Mouse (Mus musculus) c-Kit-negative CD71-positive TER-119-positive erythroid progenitor cells, embryonic 14.5 days (primary cell): Measurements from ENCODE around the gene Mrpl38.
A peak's percentile ranks its signal among the peaks of the same experiment; 100 is the strongest.
"Not testable (repeated sequence)": the region's sequence is repeated elsewhere in the genome, so short reads cannot be mapped to it uniquely, and the experiment has no call there.

ENCODE experiments used
- DNase-seq: peaks from one replicate; pipeline ENCODE4 v3.0.0-alpha.2; 2013; ENCODE audit warnings: low read depth, low spot score

The Mrpl38 gene

GRCm38 (mm10) chr11:116093771-116094565, 44.7 kb downstream of the Mrpl38 start:
- DNase-seq = no peak

GRCm38 (mm10) chr11:116092959-116093358, 45.7 kb downstream of the Mrpl38 start:
- DNase-seq = not testable (repeated sequence)

GRCm38 (mm10) chr11:116091591-116091990, 47.1 kb downstream of the Mrpl38 start:
- DNase-seq = no peak

- no peak for DNase-seq
Observed at GRCm38 (mm10) chr11:116089545-116089944, 49.1 kb downstream of the Mrpl38 start.

DNA sequence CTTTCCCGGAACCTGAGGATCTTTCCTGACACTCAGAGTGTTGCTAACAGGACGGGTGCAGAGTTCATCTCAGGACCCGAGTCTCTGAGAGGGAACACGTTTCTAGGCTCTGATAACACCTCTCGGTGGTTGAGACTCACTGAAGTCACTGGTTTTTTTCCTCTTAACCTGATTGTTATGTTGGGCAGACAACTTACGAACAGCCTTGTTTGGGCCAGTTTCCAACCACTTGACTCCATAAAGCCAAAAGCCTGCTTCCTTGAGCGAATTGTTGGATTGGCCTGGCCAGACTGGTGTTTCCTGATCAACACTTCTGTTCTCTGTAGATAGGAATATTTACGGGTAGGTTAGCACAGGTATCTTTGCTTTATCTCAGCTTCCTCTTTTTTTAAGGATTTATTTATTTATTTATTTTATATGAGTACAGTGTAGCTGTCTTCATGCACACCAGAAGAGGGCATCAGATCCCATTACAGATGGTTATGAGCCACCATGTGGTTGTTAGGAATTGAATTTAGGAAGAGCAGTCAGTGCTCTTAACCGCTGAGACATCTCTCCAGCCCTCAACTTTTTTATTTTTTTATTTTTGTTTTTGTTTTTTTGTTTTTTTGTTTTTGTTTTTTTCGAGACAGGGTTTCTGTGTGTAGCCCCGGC, 49.8 kb downstream of the Mrpl38 start:
- DNase-seq = no peak

DNA sequence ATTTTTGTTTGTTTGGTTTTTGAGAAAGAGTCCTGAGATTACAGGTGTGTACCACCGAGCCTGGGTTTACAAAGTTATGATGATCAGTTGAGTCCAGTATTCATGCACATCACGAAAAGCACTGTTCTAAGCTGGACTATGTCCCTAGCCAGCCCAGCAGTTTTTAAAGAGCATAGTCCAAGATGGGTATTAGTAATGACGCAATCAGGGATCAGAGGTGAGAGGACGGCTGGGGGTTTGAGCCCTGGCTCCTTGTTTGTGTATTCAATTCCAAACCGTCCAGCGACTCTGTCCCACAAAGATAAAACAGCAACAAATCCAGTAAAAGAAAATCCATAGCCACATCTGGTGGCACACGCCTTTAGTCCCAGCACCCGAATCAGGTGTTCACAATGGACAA, 50.5 kb downstream of the Mrpl38 start:
- no peak for DNase-seq

- peak; percentile 73 for DNase-seq
Observed at GRCm38 (mm10) chr11:116087194-116088130, 51.2 kb downstream of the Mrpl38 start.

GRCm38 (mm10) chr11:116086258-116087193, 52.1 kb downstream of the Mrpl38 start, which contains the start of gene Wbp2:
TSS of gene Wbp2 (minus strand) at chr11:116086995.
- peak; percentile 94 for DNase-seq

- peak; percentile 64 for DNase-seq
Observed at GRCm38 (mm10) chr11:116084166-116084565, 54.5 kb downstream of the Mrpl38 start.

DNA sequence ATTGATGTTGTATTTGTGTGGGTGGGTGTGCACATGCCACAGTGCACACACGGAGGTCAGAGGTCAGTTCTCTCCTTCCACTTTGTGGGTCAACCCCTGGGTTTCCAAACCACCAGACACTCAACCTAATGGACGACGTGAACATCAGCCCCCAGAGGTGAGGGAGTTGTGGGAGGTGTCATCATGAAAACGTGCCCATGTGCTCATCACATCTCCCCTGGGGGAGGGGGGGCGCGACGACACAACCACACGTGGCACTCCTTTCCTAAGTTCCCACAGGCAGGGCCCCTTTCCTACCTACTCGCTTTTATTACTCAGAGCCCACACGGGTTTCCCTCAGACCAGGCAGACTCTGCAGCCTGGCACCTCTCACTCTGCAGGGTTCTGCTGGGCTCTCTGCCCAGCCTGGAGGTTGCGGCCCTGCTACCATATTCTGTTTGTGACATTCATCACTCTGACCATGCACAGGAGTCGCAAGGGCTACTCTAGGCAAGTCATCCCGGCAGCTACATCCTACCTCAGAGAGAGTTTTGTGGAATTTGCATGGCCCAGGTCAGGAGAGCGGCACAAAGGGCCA, 55.5 kb downstream of the Mrpl38 start:
- DNase-seq = no peak
